Mouse (Mus musculus) midbrain, postnatal 0 days (tissue): ENCODE measurements around the gene Speer1. TPM values are rescaled to one million over a fixed set of nuclear protein-coding genes. Genes with fewer than 3 reads are reported as not detected.
"Not testable (repeated sequence)": the region's sequence is repeated elsewhere in the genome, so short reads cannot be mapped to it uniquely, and the experiment has no call there.

Experiments
- ATAC-seq: fragments of 200-750 bp; cut with Nextera tagmentation; 2 replicates; pipeline ENCODE4 v1.8.0; 2017; ENCODE audit warnings: moderate number of reproducible peaks, mild to moderate bottlenecking, moderate TSS enrichment, moderate library complexity; ENCODE audit not compliant: low FRiP score
- DNase-seq: peaks from one replicate; pipeline ENCODE4 v3.0.0-alpha.2; 2015; ENCODE audit warnings: low spot score
- H3K27ac ChIP-seq: fragments of 300-500 bp; sonication (generic); 2 replicates; pipeline ENCODE4 v1.5.1; 2014; ENCODE audit warnings: low read depth, mild to moderate bottlenecking, low read length, mixed read lengths
- H3K27me3 ChIP-seq: fragments of 300-500 bp; sonication (generic); 2 replicates; pipeline ENCODE4 v1.6.1; 2014; ENCODE audit warnings: low read length, control low read depth, mixed read lengths; ENCODE audit not compliant: insufficient read depth
- H3K36me3 ChIP-seq: fragments of 300-500 bp; sonication (generic); 2 replicates; pipeline ENCODE4 v1.6.1; 2014; ENCODE audit warnings: low read length, control low read depth, mixed read lengths; ENCODE audit not compliant: insufficient read depth
- H3K4me1 ChIP-seq: fragments of 300-500 bp; sonication (generic); 2 replicates; pipeline ENCODE4 v1.6.1; 2014; ENCODE audit warnings: mild to moderate bottlenecking, control low read depth, antibody characterized with exemption, low read length, mixed read lengths; ENCODE audit not compliant: insufficient read depth
- H3K4me2 ChIP-seq: fragments of 300-500 bp; sonication (generic); 2 replicates; pipeline ENCODE4 v1.6.1; 2014; ENCODE audit warnings: low read depth, mild to moderate bottlenecking, low read length, mixed read lengths; ENCODE audit not compliant: poor library complexity, severe bottlenecking
- H3K4me3 ChIP-seq: fragments of 300-500 bp; sonication (generic); 2 replicates; pipeline ENCODE4 v1.5.1; 2014; ENCODE audit warnings: low read depth, mild to moderate bottlenecking, low read length, moderate library complexity
- H3K9ac ChIP-seq: fragments of 300-500 bp; sonication (generic); replicated peaks from 2 replicates; pipeline ENCODE4 v1.6.1; 2014; ENCODE audit warnings: mild to moderate bottlenecking, low read length, moderate library complexity, mixed read lengths; ENCODE audit not compliant: poor library complexity, severe bottlenecking
- H3K9me3 ChIP-seq: fragments of 300-500 bp; sonication (generic); 2 replicates; pipeline ENCODE4 v1.6.1; 2016; ENCODE audit warnings: low read length, control low read depth
- WGBS: fragments of 180-500 bp; shearing (Covaris S2); extraction: QIAGEN DNeasy Blood & Tissue Kit; methylation state at CpG from one replicate; pipeline ENCODE4 v1.1.7; 2014; 5-methylcytosine and 5-hydroxymethylcytosine counted together
- polyA plus RNA-seq: library from polyadenylated mRNA; unstranded; fragments of >200 nt; fragmentation: Nextera tagmentation; extraction: Ambion mirVana; gene quantifications from 2 replicates; pipeline ENCODE4 v1.2.1, GENCODE M21; 2015
- total RNA-seq: library from RNA; depleted of rRNA; stranded (reverse); fragments of >200 nt; gene quantifications from 2 replicates; pipeline ENCODE4 v1.2.3, GENCODE M21; 2014; rRNA removed

Gene Speer1
- total RNA-seq (not detected in 2 replicates), polyA plus RNA-seq (not detected in 2 replicates)

- H3K9me3 ChIP-seq, H3K27me3 ChIP-seq, H3K4me2 ChIP-seq, ATAC-seq, H3K4me1 ChIP-seq, H3K36me3 ChIP-seq, H3K4me3 ChIP-seq, H3K27ac ChIP-seq, H3K9ac ChIP-seq, DNase-seq: not testable (repeated sequence)
- WGBS, result 100% methylated on average over 1 of the region's 4 CpGs
These were observed at the start of gene Speer1 for GRCm38 (mm10) chr5:11341216-11341615. TSS of gene Speer1 (plus strand) at chr5:11341516.

Other genes with a start within 250 kb of the Speer1 start
- not detected in 2 replicates for gene Gm8879, start 213.9 kb upstream of the Speer1 start, total RNA-seq
- gene Gm8879, start 213.9 kb upstream of the Speer1 start, polyA plus RNA-seq, result not detected in 2 replicates
- gene Gm5861, start 158.4 kb upstream of the Speer1 start, total RNA-seq, result not detected in 2 replicates
- not detected in 2 replicates for gene Gm5861, start 158.4 kb upstream of the Speer1 start, polyA plus RNA-seq
- gene Gm8890, start 85.5 kb upstream of the Speer1 start, total RNA-seq, result not detected in 2 replicates
- gene Gm8890, start 85.5 kb upstream of the Speer1 start, polyA plus RNA-seq, result not detected in 2 replicates
- not detected in 2 replicates for gene Gm8897, start 74.9 kb downstream of the Speer1 start, total RNA-seq
- gene Gm8897, start 74.9 kb downstream of the Speer1 start, polyA plus RNA-seq, result not detected in 2 replicates
- not detected in 2 replicates for gene Gm8906, start 161.2 kb downstream of the Speer1 start, total RNA-seq
- gene Gm8906, start 161.2 kb downstream of the Speer1 start, polyA plus RNA-seq, result not detected in 2 replicates